8 mouse cellular contexts compared by ENCODE assay signal in genomic region chr13:94941230-94941629, GRCm38 (mm10). TPM values are rescaled to one million over a fixed set of nuclear protein-coding genes. Genes with fewer than 3 reads are reported as not detected.
DNase-seq lines count a peak whose midpoint lies in the region; ATAC-seq lines count a peak whose summit lies in the region.

No protein-coding gene starts in this region.

- no peak for ATAC-seq in intestine, embryonic 14.5 days (replicated peaks; ENCODE audit: low FRiP score, low TSS enrichment, low read depth)
- ATAC-seq in intestine, embryonic 15.5 days: no peak
- no peak for ATAC-seq in midbrain, embryonic 14.5 days (ENCODE audit: low FRiP score, low TSS enrichment)

- H3K27me3 ChIP-seq in intestine, embryonic 14.5 days (replicated peaks; ENCODE audit: control insufficient read depth, insufficient read depth, low read length): 0 out of 2 replicates have a peak, but pooled peaks cover 5% of the 10 kb centered on the region
- H3K27me3 ChIP-seq in intestine, embryonic 15.5 days (replicated peaks): 0 out of 2 replicates have a peak, but pooled peaks cover 3% of the 10 kb centered on the region
- H3K27me3 ChIP-seq in midbrain, embryonic 14.5 days (ENCODE audit: control insufficient read depth, insufficient read depth, low read length): peaks cover 19% of the 10 kb centered on the region; the same call in 1 of the 2 replicates

- no peaks in the 10 kb centered on the region for H3K4me1 ChIP-seq in intestine, embryonic 14.5 days (replicated peaks; ENCODE audit: control insufficient read depth, insufficient read depth, low read length)
- no peaks in the 10 kb centered on the region for H3K4me1 ChIP-seq in intestine, embryonic 15.5 days (replicated peaks)
- no peaks in the 10 kb centered on the region for H3K4me1 ChIP-seq in midbrain, embryonic 14.5 days (ENCODE audit: control insufficient read depth, insufficient read depth, low read length)

- H3K9me3 ChIP-seq in intestine, embryonic 14.5 days (ENCODE audit: control insufficient read depth, low read length): no peaks in the 10 kb centered on the region
- H3K9me3 ChIP-seq in intestine, embryonic 15.5 days: no peaks in the 10 kb centered on the region
- H3K9me3 ChIP-seq in midbrain, embryonic 14.5 days (ENCODE audit: control insufficient read depth, low read length): no peaks in the 10 kb centered on the region

- H3K9ac ChIP-seq in intestine, embryonic 14.5 days (ENCODE audit: low read length): no peak overlapping the region
- no peak overlapping the region for H3K9ac ChIP-seq in intestine, embryonic 15.5 days
- no peak overlapping the region for H3K9ac ChIP-seq in midbrain, embryonic 14.5 days (replicated peaks; ENCODE audit: low read length)

- no peak overlapping the region for H3K27ac ChIP-seq in intestine, embryonic 14.5 days (ENCODE audit: low read depth)
- no peak overlapping the region for H3K27ac ChIP-seq in intestine, embryonic 15.5 days
- no peak overlapping the region for H3K27ac ChIP-seq in midbrain, embryonic 14.5 days (replicated peaks; ENCODE audit: low read depth, low read length)

- WGBS in intestine, embryonic 14.5 days: 17% methylated on average over 4 of the region's 4 CpGs
- 14% methylated on average over 4 of the region's 4 CpGs for WGBS in intestine, embryonic 15.5 days
- WGBS in midbrain, embryonic 14.5 days: 22% methylated on average over 4 of the region's 4 CpGs

- H3K4me3 ChIP-seq in intestine, embryonic 14.5 days (ENCODE audit: low read depth, low read length): no peak overlapping the region
- no peak overlapping the region for H3K4me3 ChIP-seq in intestine, embryonic 15.5 days (replicated peaks)
- no peak overlapping the region for H3K4me3 ChIP-seq in midbrain, embryonic 14.5 days (replicated peaks; ENCODE audit: low read depth, low read length)

- peak; percentile 78 for DNase-seq in intestine, embryonic 14.5 days (ENCODE audit: low spot score)
- DNase-seq in adipocyte (ENCODE audit: low spot score): peak; percentile 80
- peak; percentile 81 for DNase-seq in embryo, embryonic 10 days (ENCODE audit: low spot score)
- peak; percentile 6 for DNase-seq in gonadal fat pad, adult 2 months (ENCODE audit: low read depth)
- DNase-seq in layer of hippocampus, postnatal 36 days: peak; percentile 23 to 47
- DNase-seq in midbrain, embryonic 14.5 days: peak; percentile 90
- DNase-seq in telencephalon, adult 2 months (ENCODE audit: low read depth, low spot score): peak; percentile 41

- no peaks in the 10 kb centered on the region for H3K36me3 ChIP-seq in intestine, embryonic 14.5 days (ENCODE audit: control insufficient read depth, insufficient read depth, low read length)
- H3K36me3 ChIP-seq in intestine, embryonic 15.5 days: no peaks in the 10 kb centered on the region
- no peaks in the 10 kb centered on the region for H3K36me3 ChIP-seq in midbrain, embryonic 14.5 days (ENCODE audit: control insufficient read depth, insufficient read depth, low read length)

- H3K4me2 ChIP-seq in intestine, embryonic 14.5 days (ENCODE audit: low read length): no peak overlapping the region
- no peak overlapping the region for H3K4me2 ChIP-seq in intestine, embryonic 15.5 days (replicated peaks)
- H3K4me2 ChIP-seq in midbrain, embryonic 14.5 days (ENCODE audit: low read length): no peak overlapping the region

RNA-seq across cellular contexts. Expression of gene Wdr41, which starts 34.9 kb away (rescaled TPM):
- 24.4 and 25.5 TPM in 2 replicates for polyA plus RNA-seq in intestine, embryonic 14.5 days (2014; fragmentation: Nextera tagmentation; extraction: Ambion mirVana)
- 20.0 and 21.6 TPM in 2 replicates for polyA plus RNA-seq in intestine, embryonic 15.5 days (2015; fragmentation: Nextera tagmentation; extraction: Ambion mirVana)
- 14.3 and 15.5 TPM in 2 replicates for polyA plus RNA-seq in gonadal fat pad, adult 2 months (2012; rRNA removed)
- 10 to 100 TPM; 21.2 to 23.0 TPM for total RNA-seq in layer of hippocampus, postnatal 36 days (2021)
- 20.5 and 25.0 TPM in 2 replicates for polyA plus RNA-seq in midbrain, embryonic 14.5 days (2014; fragmentation: Nextera tagmentation; extraction: Ambion mirVana)

Comparison
In these comparisons a context has a peak if more than half of its experiments do, and no peak if none do; other contexts are left out.
1. DNase-seq: peak in every context shown above with its lines; median percentile 90 in midbrain, embryonic 14.5 days; 81 in embryo, embryonic 10 days; 80 in adipocyte; 78 in intestine, embryonic 14.5 days; 41 in telencephalon, adult 2 months; 35 in layer of hippocampus, postnatal 36 days; 6 in gonadal fat pad, adult 2 months.